Mouse (Mus musculus) testis, adult 2 months (tissue): ENCODE measurements around the gene Msantd3.

ENCODE experiments used
- CTCF ChIP-seq: fragments of 200-500 bp; IDR thresholded peaks from 2 replicates; pipeline ENCODE4 v1.5.1; 2012; ENCODE audit warnings: low read depth, mild to moderate bottlenecking, inconsistent platforms, low read length, moderate library complexity; ENCODE audit not compliant: control insufficient read depth, insufficient read depth, insufficient replicate concordance
- POLR2A ChIP-seq: fragments of 200-500 bp; IDR thresholded peaks from 2 replicates; pipeline ENCODE4 v1.6.1; 2012; ENCODE audit warnings: low read depth, mild to moderate bottlenecking, inconsistent platforms, low read length, moderate library complexity; ENCODE audit not compliant: control insufficient read depth

DNA sequence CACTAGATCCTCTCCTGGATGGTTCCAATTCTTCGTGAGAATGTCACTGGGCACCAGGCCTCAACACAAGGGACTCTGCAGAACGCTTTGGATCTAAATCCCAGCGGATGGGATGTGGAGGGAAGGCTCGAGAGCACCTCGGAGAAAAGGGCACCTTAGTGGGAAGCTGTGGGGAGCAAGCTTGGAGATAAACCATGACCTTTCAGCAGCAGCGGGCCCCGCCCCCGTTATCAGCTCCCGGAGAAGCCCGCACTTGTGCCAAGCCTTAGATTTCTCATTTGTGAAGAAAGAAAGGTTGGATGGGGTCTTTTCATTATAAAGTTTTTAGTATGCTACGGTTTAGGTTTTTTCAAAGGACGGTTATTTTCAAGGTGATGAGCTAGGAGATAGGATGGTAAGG lies 6.2 kb downstream of the Msantd3 start:
- no peak for TF ChIP-seq CTCF
- TF ChIP-seq POLR2A = no peak
